Mouse (Mus musculus) liver, adult 2 months (tissue): Measurements from ENCODE around the gene Zbtb32.

Experiments
- CTCF ChIP-seq: fragments of 200-500 bp; IDR thresholded peaks from 2 replicates; pipeline ENCODE4 v1.5.1; 2011; ENCODE audit warnings: low read depth, low read length, control low read depth
- POLR2A ChIP-seq: fragments of 200-500 bp; IDR thresholded peaks from 2 replicates; pipeline ENCODE4 v1.6.1; 2011; ENCODE audit warnings: low read length, control low read depth; ENCODE audit not compliant: insufficient read depth; ENCODE audit errors: extremely low read depth

GRCm38 (mm10) chr7:30579950-30580349 is 18.8 kb downstream of the Zbtb32 start:
- TF ChIP-seq CTCF (no peak), POLR2A (no peak)
